Mouse (Mus musculus) frontal cortex, adult 2 months (tissue): Measurements from ENCODE around the gene Rabggtb. TPM values are rescaled to one million over a fixed set of nuclear protein-coding genes. Genes with fewer than 3 reads are reported as not detected.
"Not testable (repeated sequence)": the region's sequence is repeated elsewhere in the genome, so short reads cannot be mapped to it uniquely, and the experiment has no call there.

Source experiments
- DNase-seq, 2 experiments: peaks; one replicate each; pipeline ENCODE4 v3.0.0; 2022; ENCODE audit warnings: low spot score in 1 of 2; ENCODE audit errors: extremely low spot score in 1 of 2
- polyA plus RNA-seq: library from polyadenylated mRNA; depleted of rRNA; stranded (reverse); fragments of >200 nt; gene quantifications from 2 replicates; pipeline ENCODE4 v1.2.3, GENCODE M21; 2012; rRNA removed

The Rabggtb gene
- polyA plus RNA-seq, 1 experiment = 73.9 TPM

- no peak for DNase-seq
Measured at GRCm38 (mm10) chr3:153867149-153868136, 45.4 kb downstream of the Rabggtb start.

- DNase-seq = no peak
Measured at GRCm38 (mm10) chr3:153864636-153865429, 48.0 kb downstream of the Rabggtb start.

GRCm38 (mm10) chr3:153863816-153864215 lies 49.0 kb downstream of the Rabggtb start:
- no peak for DNase-seq

- DNase-seq = not testable (repeated sequence)
Measured at GRCm38 (mm10) chr3:153860392-153860791, 52.4 kb downstream of the Rabggtb start.

GRCm38 (mm10) chr3:153858350-153859001 lies 54.3 kb downstream of the Rabggtb start:
- no peak for DNase-seq

Other genes starting within 250 kb of the Rabggtb start
- gene St6galnac3, start 187.8 kb downstream of the Rabggtb start, polyA plus RNA-seq = 13.5 and 14.5 TPM in 2 replicates
- not detected in 2 replicates for gene Asb17, start 68.8 kb downstream of the Rabggtb start, polyA plus RNA-seq
- gene Msh4, start 6.9 kb downstream of the Rabggtb start, polyA plus RNA-seq = 0.04 and 0.06 TPM in 2 replicates
- 81.7 and 90.0 TPM in 2 replicates for gene Acadm, start 31.6 kb upstream of the Rabggtb start, polyA plus RNA-seq
- 6.6 and 8.3 TPM in 2 replicates for gene Slc44a5, start 60.4 kb upstream of the Rabggtb start, polyA plus RNA-seq